Mouse (Mus musculus): ENCODE data around the gene Slc28a3. TPM values are rescaled to one million over a fixed set of nuclear protein-coding genes. Genes with fewer than 3 reads are reported as not detected.

Slc28a3 gene
- polyA plus RNA-seq, 1 experiment from 2014 or later, result not detected

DNA sequence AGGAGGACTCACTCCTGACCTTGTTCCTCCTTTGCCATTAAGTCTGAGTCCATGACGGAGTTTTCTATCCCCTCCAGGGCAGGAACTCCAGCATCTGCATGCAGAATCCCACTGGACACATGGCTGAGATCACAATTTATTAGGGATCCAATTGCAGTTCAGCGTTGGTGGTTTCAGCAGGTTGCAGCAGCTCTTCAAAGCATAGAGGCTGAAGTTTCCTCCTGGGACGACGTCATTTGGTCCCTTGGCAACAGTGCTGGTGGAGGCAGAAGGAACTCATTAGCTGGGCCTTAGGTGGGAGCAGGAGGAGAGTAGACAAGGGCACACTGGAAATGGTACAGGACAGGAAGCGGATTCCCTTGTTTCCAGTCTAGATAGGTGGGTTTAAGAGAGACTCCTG, 55.1 kb downstream of the Slc28a3 start:
- no peak overlapping the region for H3K27ac ChIP-seq
- TF ChIP-seq CTCF (IDR thresholded peaks at IDR 0.05; ENCODE audit: low read depth), result no peak
- 33% methylated on average over 5 of the region's 5 CpGs for WGBS
- no peaks in the 10 kb centered on the region for H3K9me3 ChIP-seq (replicated peaks; ENCODE audit: low read length)
- H3K27me3 ChIP-seq (ENCODE audit: insufficient read depth, low read length), result no peaks in the 10 kb centered on the region
- H3K4me2 ChIP-seq (ENCODE audit: low read length), result no peak overlapping the region
- H3K9ac ChIP-seq (ENCODE audit: low read depth, low read length), result no peak overlapping the region
- H3K4me3 ChIP-seq (replicated peaks; ENCODE audit: low read depth, low read length), result no peak overlapping the region
- DNase-seq (ENCODE audit: low spot score) (peak; percentile 57), ATAC-seq (replicated peaks; ENCODE audit: low FRiP score, low read depth) (no peak; the same call in 1 of the 2 replicates)
- H3K4me1 ChIP-seq (replicated peaks; ENCODE audit: insufficient read depth, low read length), result no peaks in the 10 kb centered on the region
- no peaks in the 10 kb centered on the region for H3K36me3 ChIP-seq (ENCODE audit: insufficient read depth, low read length)

- Histone ChIP-seq H3K27me3 (ENCODE audit: insufficient read depth, low read length) (no peaks in the 10 kb centered on the region), H3K9ac (ENCODE audit: low read depth, low read length) (no peak overlapping the region), H3K4me1 (replicated peaks; ENCODE audit: insufficient read depth, low read length) (no peaks in the 10 kb centered on the region), H3K9me3 (replicated peaks; ENCODE audit: low read length) (no peaks in the 10 kb centered on the region), H3K27ac (no peak overlapping the region), H3K4me3 (replicated peaks; ENCODE audit: low read depth, low read length) (no peak overlapping the region), H3K36me3 (ENCODE audit: insufficient read depth, low read length) (no peaks in the 10 kb centered on the region), H3K4me2 (ENCODE audit: low read length) (no peak overlapping the region)
- no peak for DNase-seq (ENCODE audit: low spot score)
- ATAC-seq (replicated peaks; ENCODE audit: low FRiP score, low read depth), result no peak
- 69% methylated on average over 4 of the region's 4 CpGs for WGBS
- TF ChIP-seq CTCF (IDR thresholded peaks at IDR 0.05; ENCODE audit: low read depth), result no peak
Observed at GRCm38 (mm10) chr13:58551924-58552323, 58.8 kb downstream of the Slc28a3 start.

- H3K27ac ChIP-seq, result no peak overlapping the region
- H3K4me1 ChIP-seq (replicated peaks; ENCODE audit: insufficient read depth, low read length), result no peaks in the 10 kb centered on the region
- H3K36me3 ChIP-seq (ENCODE audit: insufficient read depth, low read length), result no peaks in the 10 kb centered on the region
- DNase-seq (ENCODE audit: low spot score), result peak; percentile 48
- no peak for TF ChIP-seq CTCF (IDR thresholded peaks at IDR 0.05; ENCODE audit: low read depth)
- WGBS, result 37% methylated on average over 7 of the region's 7 CpGs
- H3K4me2 ChIP-seq (ENCODE audit: low read length), result no peak overlapping the region
- no peak overlapping the region for H3K4me3 ChIP-seq (replicated peaks; ENCODE audit: low read depth, low read length)
- no peaks in the 10 kb centered on the region for H3K9me3 ChIP-seq (replicated peaks; ENCODE audit: low read length)
- no peak for ATAC-seq (replicated peaks; ENCODE audit: low FRiP score, low read depth)
- no peaks in the 10 kb centered on the region for H3K27me3 ChIP-seq (ENCODE audit: insufficient read depth, low read length)
- H3K9ac ChIP-seq (ENCODE audit: low read depth, low read length), result no peak overlapping the region
Observed at GRCm38 (mm10) chr13:58547570-58547969, 63.1 kb downstream of the Slc28a3 start.

GRCm38 (mm10) chr13:58543688-58544408, 66.8 kb downstream of the Slc28a3 start:
- TF ChIP-seq CTCF (IDR thresholded peaks at IDR 0.05; ENCODE audit: low read depth), result no peak
- ATAC-seq (replicated peaks; ENCODE audit: low FRiP score, low read depth) (no peak), DNase-seq (ENCODE audit: low spot score) (peak; percentile 2)
- no peaks in the 10 kb centered on the region for H3K9me3 ChIP-seq (replicated peaks; ENCODE audit: low read length)
- no peak overlapping the region for H3K27ac ChIP-seq
- no peaks in the 10 kb centered on the region for H3K27me3 ChIP-seq (ENCODE audit: insufficient read depth, low read length)
- H3K36me3 ChIP-seq (ENCODE audit: insufficient read depth, low read length), result no peaks in the 10 kb centered on the region
- no peak overlapping the region for H3K9ac ChIP-seq (ENCODE audit: low read depth, low read length)
- no peak overlapping the region for H3K4me3 ChIP-seq (replicated peaks; ENCODE audit: low read depth, low read length)
- no peak overlapping the region for H3K4me2 ChIP-seq (ENCODE audit: low read length)
- H3K4me1 ChIP-seq (replicated peaks; ENCODE audit: insufficient read depth, low read length), result no peaks in the 10 kb centered on the region
- WGBS, result 49% methylated on average over 12 of the region's 12 CpGs

DNA sequence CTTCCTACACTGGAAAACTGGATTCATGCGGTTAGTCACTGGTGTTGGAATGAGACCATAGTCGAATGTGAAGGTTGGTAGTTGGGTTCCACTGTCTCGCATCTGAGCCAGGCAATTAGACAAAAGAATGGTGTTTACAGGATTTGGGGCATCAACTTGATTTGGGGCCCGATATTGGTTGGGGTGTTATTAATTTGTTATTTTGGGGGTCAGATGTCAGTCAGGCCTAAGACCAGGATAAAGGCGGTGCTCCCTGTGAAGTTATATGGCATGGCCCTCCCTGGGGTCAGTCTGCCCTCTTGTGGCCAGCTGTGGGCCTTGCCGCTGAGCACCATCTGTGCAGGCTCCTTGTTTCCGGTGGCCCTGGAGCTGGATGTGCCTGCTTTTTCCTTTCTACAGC, 67.6 kb downstream of the Slc28a3 start:
- H3K4me3 ChIP-seq (replicated peaks; ENCODE audit: low read depth, low read length), result no peak overlapping the region
- peak; percentile 83 for DNase-seq (ENCODE audit: low spot score)
- no peaks in the 10 kb centered on the region for H3K27me3 ChIP-seq (ENCODE audit: insufficient read depth, low read length)
- no peaks in the 10 kb centered on the region for H3K9me3 ChIP-seq (replicated peaks; ENCODE audit: low read length)
- H3K36me3 ChIP-seq (ENCODE audit: insufficient read depth, low read length), result no peaks in the 10 kb centered on the region
- 38% methylated on average over 7 of the region's 7 CpGs for WGBS
- no peaks in the 10 kb centered on the region for H3K4me1 ChIP-seq (replicated peaks; ENCODE audit: insufficient read depth, low read length)
- ATAC-seq (replicated peaks; ENCODE audit: low FRiP score, low read depth), result peak; percentile 70; the same call in 1 of the 2 replicates
- H3K4me2 ChIP-seq (ENCODE audit: low read length), result no peak overlapping the region
- peak; percentile 92 for TF ChIP-seq CTCF (IDR thresholded peaks at IDR 0.05; ENCODE audit: low read depth)
- no peak overlapping the region for H3K9ac ChIP-seq (ENCODE audit: low read depth, low read length)
- no peak overlapping the region for H3K27ac ChIP-seq

- no peak for ATAC-seq (replicated peaks; ENCODE audit: low FRiP score, low read depth)
- H3K27me3 ChIP-seq (ENCODE audit: insufficient read depth, low read length), result no peaks in the 10 kb centered on the region
- WGBS, result 89% methylated on average over 10 of the region's 10 CpGs
- DNase-seq (ENCODE audit: low spot score), result no peak
- no peak overlapping the region for H3K27ac ChIP-seq
- H3K9ac ChIP-seq (ENCODE audit: low read depth, low read length), result no peak overlapping the region
- H3K4me2 ChIP-seq (ENCODE audit: low read length), result no peak overlapping the region
- TF ChIP-seq CTCF (IDR thresholded peaks at IDR 0.05; ENCODE audit: low read depth), result no peak
- no peak overlapping the region for H3K4me3 ChIP-seq (replicated peaks; ENCODE audit: low read depth, low read length)
- no peaks in the 10 kb centered on the region for H3K4me1 ChIP-seq (replicated peaks; ENCODE audit: insufficient read depth, low read length)
- H3K36me3 ChIP-seq (ENCODE audit: insufficient read depth, low read length), result no peaks in the 10 kb centered on the region
- H3K9me3 ChIP-seq (replicated peaks; ENCODE audit: low read length), result no peaks in the 10 kb centered on the region
Observed at GRCm38 (mm10) chr13:58542601-58543041, 68.1 kb downstream of the Slc28a3 start.
